Mouse (Mus musculus): ENCODE results near the gene Asb13.

Gene Asb13

DNA sequence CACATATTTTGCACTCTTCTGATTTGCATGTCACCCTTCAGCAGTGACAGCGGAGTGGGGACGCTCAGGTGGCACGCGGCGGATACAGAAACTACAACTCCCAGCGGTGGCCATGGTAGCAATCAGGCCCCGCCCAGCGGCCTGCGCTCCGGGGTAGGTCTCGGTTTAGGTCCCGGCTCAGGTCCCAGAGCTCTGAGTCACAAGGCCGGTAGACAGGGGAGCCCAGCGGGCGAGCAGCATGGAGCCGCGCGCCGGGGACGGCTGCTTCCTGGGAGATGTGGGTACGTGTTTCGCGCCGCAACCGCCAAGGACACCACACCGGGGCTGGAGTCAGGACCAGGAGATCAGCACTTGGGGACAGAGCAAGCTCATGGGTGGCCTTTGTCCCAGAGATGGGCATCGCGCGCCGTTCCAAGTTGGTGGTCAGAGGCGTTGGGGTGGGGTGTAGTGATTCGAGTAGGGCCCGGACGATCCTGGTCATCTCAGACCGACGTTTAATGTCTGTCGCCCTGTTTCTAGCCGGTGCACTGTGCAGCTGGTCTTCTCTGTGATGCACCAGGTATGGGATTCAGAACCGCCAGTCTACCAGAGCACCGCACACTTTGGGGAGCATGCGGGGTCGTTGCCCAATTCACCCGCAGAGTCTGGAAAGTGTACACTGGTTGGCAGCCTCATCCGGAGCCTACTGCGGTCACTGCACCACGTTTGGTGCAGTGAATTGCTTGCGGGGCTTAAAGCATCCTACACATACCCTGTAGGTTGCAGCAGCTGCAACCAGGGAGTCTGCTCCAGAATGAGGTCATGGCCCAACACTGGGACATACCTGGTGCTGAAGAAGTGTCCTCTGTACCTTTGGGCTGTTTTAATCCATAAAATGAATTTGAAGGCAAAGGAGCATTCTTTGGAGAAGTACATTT, at the start of gene Asb13:
Gene Asb13 (plus strand): TSS at position 138 of the 917 bp plus-strand sequence.
- H3K27me3 ChIP-seq (ENCODE audit: control insufficient read depth, insufficient read depth, low read length, poor library complexity, severe bottlenecking), result no peaks in the 10 kb centered on the region
- DNase-seq (ENCODE audit: low read depth, low spot score), result peak; percentile 91
- H3K36me3 ChIP-seq (ENCODE audit: control insufficient read depth, insufficient read depth, low read length, poor library complexity, severe bottlenecking), result no peaks in the 10 kb centered on the region

DNA sequence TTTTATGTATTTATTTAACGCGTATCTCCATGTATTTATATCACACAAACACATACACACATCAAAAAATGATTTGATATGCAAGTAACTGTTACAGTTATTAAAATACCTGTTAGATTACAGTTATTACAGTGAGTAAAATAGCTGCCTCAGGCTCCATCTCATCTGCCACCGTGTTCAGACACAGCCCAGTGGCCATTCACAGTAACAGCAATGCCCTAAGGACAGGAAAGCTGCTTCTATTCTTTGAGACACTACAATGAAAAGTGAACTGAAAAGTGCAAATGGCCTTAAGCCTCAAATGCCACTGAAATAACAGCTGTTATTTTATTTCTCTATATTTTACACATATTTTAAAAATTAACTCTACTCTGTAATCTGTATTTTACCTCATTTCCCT, 43.0 kb upstream of the Asb13 start:
- H3K27me3 ChIP-seq (ENCODE audit: control insufficient read depth, insufficient read depth, low read length, poor library complexity, severe bottlenecking), result no peaks in the 10 kb centered on the region
- peak; percentile 26 for DNase-seq (ENCODE audit: low read depth, low spot score)
- peaks cover 7% of the 10 kb centered on the region; the same call in 1 of the 2 replicates for H3K36me3 ChIP-seq (ENCODE audit: control insufficient read depth, insufficient read depth, low read length, poor library complexity, severe bottlenecking)

- Histone ChIP-seq H3K36me3 (ENCODE audit: control insufficient read depth, insufficient read depth, low read length, poor library complexity, severe bottlenecking) (peaks cover 13% of the 10 kb centered on the region; the same call in 1 of the 2 replicates), H3K27me3 (ENCODE audit: control insufficient read depth, insufficient read depth, low read length, poor library complexity, severe bottlenecking) (no peaks in the 10 kb centered on the region)
- DNase-seq (ENCODE audit: low read depth, low spot score), result no peak
These were observed 39.5 kb upstream of the Asb13 start for GRCm38 (mm10) chr13:3594311-3594710.

DNA sequence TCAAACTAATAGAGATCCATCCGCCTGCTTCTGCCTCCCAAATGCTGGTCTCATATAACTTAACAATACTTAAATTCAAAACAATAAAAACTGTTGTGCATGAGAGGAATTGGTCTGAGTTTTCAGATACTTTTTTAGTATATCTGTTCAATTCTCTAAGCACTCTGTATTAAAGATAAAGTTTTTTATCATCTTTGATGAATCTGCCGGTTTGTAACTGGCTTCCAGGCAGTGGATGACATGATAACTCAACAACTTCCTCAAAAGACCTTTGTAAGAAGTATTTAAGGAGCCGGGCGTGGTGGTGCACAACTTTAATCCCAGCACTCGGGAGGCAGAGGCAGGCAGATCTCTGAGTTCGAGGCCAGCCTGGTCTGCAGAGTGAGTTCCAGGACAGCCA, 37.6 kb upstream of the Asb13 start:
- DNase-seq (ENCODE audit: low read depth, low spot score), result no peak

GRCm38 (mm10) chr13:3609780-3610117, 24.1 kb upstream of the Asb13 start:
- DNase-seq (ENCODE audit: low read depth, low spot score), result no peak
- Histone ChIP-seq H3K27me3 (ENCODE audit: control insufficient read depth, insufficient read depth, low read length, poor library complexity, severe bottlenecking) (no peaks in the 10 kb centered on the region), H3K36me3 (ENCODE audit: control insufficient read depth, insufficient read depth, low read length, poor library complexity, severe bottlenecking) (no peaks in the 10 kb centered on the region)

More for the DNA sequence above, 37.6 kb upstream of the Asb13 start:
- peaks cover 15% of the 10 kb centered on the region for H3K36me3 ChIP-seq (ENCODE audit: control insufficient read depth, insufficient read depth, low read length, poor library complexity, severe bottlenecking)
- H3K27me3 ChIP-seq (ENCODE audit: control insufficient read depth, insufficient read depth, low read length, poor library complexity, severe bottlenecking), result no peaks in the 10 kb centered on the region

DNA sequence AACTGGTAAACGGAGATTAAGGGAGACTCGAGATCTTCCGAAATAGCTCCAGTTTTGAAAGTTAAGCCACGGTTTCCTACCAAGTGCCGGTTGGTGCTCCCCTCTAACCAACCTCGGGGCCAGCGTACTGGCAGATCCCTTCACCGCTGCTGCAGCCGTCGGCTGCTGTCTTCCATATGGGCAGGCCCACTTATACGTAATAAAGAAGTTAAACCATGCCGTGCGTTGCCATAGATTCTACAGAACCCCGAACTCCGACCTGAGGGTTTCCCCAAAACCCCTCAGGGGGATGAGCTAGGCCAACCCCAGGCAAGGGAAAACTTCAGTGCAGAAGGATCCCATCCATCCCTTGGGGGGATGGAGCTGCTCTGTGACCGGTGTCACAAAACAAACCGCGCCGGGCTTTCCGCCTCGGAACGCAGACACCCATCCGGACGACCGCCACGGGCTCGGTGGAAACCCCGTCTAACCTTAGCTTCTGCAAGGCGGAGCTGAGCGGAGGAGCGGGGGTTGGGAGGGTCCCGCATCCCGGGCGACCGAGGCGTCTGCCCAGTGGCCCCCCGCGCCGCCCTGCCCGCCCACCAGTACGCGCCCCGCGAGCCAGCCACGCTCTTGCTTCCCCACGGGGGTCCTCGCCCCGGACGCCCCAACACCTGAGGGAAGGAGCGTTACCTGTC, 23.6 kb upstream of the Asb13 start:
- Histone ChIP-seq H3K36me3 (ENCODE audit: control insufficient read depth, insufficient read depth, low read length, poor library complexity, severe bottlenecking) (no peaks in the 10 kb centered on the region), H3K27me3 (ENCODE audit: control insufficient read depth, insufficient read depth, low read length, poor library complexity, severe bottlenecking) (no peaks in the 10 kb centered on the region)
- DNase-seq (ENCODE audit: low read depth, low spot score), result peak; percentile 59

DNA sequence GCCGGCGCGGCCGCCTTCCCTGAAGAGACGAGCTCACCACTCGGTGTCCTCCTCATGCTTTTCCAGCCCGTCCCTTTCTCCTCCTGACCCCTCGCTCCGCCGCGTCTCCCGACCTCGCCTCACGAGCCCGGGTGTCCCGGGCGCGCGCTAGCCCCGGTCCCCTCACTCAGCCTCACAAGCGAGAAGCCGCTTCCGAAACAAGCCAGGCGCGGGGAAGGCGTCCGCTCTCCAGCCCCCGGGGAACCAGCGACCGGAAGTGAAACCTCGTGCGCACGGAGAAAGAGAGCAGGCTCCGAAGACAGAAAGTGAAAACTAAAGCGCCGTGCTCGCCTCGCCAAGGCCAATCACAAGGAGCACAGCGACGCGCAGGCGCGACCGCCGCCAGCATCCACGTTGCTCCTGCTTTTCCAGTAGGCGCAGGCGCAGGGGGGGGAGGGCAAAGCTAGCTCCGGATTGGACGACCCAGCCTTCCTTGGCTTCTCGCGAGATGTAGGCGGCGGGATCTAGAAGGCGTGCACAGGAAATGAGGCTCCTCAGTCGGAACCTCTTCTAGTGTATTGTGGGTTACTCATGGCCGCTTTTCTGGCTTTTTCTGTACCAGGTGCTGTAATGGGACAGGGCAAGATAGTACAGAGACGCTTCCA, 22.9 kb upstream of the Asb13 start, which contains the start of gene Fam208b:
Gene Fam208b (minus strand): TSS at position 314 of the 644 bp plus-strand sequence.
- Histone ChIP-seq H3K27me3 (ENCODE audit: control insufficient read depth, insufficient read depth, low read length, poor library complexity, severe bottlenecking) (no peaks in the 10 kb centered on the region), H3K36me3 (ENCODE audit: control insufficient read depth, insufficient read depth, low read length, poor library complexity, severe bottlenecking) (no peaks in the 10 kb centered on the region)
- peak; percentile 99 for DNase-seq (ENCODE audit: low read depth, low spot score)

DNA sequence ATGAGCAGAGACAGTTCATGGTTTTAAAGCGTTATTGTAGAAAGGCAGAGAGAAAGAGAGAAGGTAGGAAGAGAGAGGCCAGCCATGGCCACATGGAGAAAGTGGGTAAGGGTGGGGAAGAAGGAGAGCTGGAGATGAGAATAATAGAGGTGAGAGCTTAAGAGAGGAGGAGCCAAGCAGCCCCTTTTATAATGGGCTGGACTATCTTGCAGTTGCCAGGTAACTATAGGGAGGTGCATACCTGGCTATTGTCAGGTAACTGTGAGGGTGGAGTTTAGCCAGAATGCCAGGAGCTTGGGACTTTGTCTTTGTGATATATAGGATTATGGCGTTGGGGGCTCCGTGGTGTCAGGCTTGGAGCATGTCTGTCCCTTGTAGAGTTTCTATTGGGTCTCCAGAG, 6.7 kb upstream of the Asb13 start:
- no peaks in the 10 kb centered on the region for H3K36me3 ChIP-seq (ENCODE audit: control insufficient read depth, insufficient read depth, low read length, poor library complexity, severe bottlenecking)
- H3K27me3 ChIP-seq (ENCODE audit: control insufficient read depth, insufficient read depth, low read length, poor library complexity, severe bottlenecking), result no peaks in the 10 kb centered on the region; the same call in 1 of the 2 replicates
- no peak for DNase-seq (ENCODE audit: low read depth, low spot score)

- no peak for DNase-seq (ENCODE audit: low read depth, low spot score)
- H3K27me3 ChIP-seq (ENCODE audit: control insufficient read depth, insufficient read depth, low read length, poor library complexity, severe bottlenecking), result no peaks in the 10 kb centered on the region; the same call in 1 of the 2 replicates
- H3K36me3 ChIP-seq (ENCODE audit: control insufficient read depth, insufficient read depth, low read length, poor library complexity, severe bottlenecking), result no peaks in the 10 kb centered on the region
These were observed 5.7 kb upstream of the Asb13 start for GRCm38 (mm10) chr13:3628102-3628501.

DNA sequence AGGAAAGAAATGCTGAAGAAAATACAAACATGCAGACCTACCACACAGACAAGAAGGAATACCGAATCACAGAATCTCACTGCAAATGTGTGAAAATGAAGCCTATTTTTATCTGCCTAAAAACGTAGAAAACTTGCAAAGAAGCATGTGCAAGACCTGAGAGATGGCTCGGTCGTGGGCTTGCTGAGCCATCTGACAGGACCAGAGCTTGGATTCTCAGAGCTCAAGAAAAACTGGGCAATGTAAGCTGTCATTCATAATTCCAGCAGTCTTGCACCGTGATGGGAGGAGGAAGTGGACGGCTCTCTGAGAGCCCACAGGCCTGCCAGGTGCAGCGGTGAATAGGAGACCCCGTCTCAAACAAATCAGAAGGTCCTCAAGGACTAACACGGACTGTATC, 1.3 kb upstream of the Asb13 start:
- Histone ChIP-seq H3K27me3 (ENCODE audit: control insufficient read depth, insufficient read depth, low read length, poor library complexity, severe bottlenecking) (no peaks in the 10 kb centered on the region), H3K36me3 (ENCODE audit: control insufficient read depth, insufficient read depth, low read length, poor library complexity, severe bottlenecking) (no peaks in the 10 kb centered on the region)
- no peak for DNase-seq (ENCODE audit: low read depth, low spot score)

DNA sequence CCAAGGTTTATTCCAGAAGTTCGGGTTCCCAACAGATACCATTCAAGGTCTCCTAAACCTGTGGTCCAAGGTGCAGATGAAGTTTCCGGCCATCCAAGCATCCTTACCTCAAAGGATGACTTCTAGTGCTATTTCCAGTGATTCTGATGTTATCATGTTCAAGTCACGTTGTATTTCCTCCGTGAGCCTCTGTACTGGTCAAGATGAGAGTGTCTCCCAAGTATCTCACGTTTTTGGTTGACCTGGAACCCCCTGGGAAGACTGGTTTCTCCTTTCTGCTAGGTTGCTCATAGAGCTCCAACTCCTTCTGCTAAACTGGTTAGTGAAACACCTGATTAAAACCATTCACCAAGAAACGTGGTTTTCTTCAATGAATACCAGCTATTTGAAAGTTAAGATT, 701 bp upstream of the Asb13 start:
- no peaks in the 10 kb centered on the region for H3K36me3 ChIP-seq (ENCODE audit: control insufficient read depth, insufficient read depth, low read length, poor library complexity, severe bottlenecking)
- DNase-seq (ENCODE audit: low read depth, low spot score), result no peak

DNA sequence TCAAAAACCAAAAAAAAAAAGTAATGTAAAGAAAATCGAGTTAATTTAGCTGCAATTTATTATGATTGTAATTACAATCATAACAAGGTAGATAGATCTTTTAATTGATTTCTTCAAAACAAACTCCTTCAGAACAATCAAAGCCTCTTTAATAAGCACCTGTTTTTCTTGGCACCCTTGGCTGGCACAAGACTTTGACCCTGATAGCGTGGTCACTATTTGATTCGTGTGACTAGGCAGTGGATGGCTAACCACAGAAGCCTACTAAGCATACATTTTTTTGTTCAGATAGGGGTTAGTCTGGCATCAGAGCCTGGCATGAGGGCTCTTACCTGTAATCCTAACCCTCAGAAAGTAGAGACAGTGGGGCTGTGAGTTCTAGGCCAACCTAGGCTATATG, 1.2 kb downstream of the Asb13 start:
- DNase-seq (ENCODE audit: low read depth, low spot score), result no peak
- H3K27me3 ChIP-seq (ENCODE audit: control insufficient read depth, insufficient read depth, low read length, poor library complexity, severe bottlenecking), result no peaks in the 10 kb centered on the region
- H3K36me3 ChIP-seq (ENCODE audit: control insufficient read depth, insufficient read depth, low read length, poor library complexity, severe bottlenecking), result no peaks in the 10 kb centered on the region

More for the DNA sequence above, 701 bp upstream of the Asb13 start:
- no peaks in the 10 kb centered on the region for H3K27me3 ChIP-seq (ENCODE audit: control insufficient read depth, insufficient read depth, low read length, poor library complexity, severe bottlenecking)

DNA sequence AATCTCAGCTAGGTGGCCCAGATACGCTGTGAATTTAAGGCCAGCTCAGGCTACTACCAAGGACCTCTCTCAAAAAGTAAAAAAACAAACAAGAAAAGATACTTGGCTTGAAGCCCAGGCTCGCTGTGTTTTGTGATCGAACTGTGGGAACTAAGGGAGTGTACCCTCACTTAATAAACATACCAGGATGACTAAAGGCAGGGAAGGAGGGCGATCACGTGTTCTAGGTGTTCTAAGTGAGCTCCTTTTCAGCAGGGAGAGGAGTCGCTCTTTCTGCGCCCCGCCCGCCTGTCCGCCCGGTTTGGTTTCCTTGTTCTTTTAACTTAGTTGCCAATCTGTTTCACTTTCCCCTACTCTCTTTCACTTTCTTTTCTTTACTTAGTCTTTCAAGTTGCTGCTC, 3.0 kb downstream of the Asb13 start:
- no peaks in the 10 kb centered on the region for H3K27me3 ChIP-seq (ENCODE audit: control insufficient read depth, insufficient read depth, low read length, poor library complexity, severe bottlenecking)
- peak; percentile 72 for DNase-seq (ENCODE audit: low read depth, low spot score)
- H3K36me3 ChIP-seq (ENCODE audit: control insufficient read depth, insufficient read depth, low read length, poor library complexity, severe bottlenecking), result no peaks in the 10 kb centered on the region

DNA sequence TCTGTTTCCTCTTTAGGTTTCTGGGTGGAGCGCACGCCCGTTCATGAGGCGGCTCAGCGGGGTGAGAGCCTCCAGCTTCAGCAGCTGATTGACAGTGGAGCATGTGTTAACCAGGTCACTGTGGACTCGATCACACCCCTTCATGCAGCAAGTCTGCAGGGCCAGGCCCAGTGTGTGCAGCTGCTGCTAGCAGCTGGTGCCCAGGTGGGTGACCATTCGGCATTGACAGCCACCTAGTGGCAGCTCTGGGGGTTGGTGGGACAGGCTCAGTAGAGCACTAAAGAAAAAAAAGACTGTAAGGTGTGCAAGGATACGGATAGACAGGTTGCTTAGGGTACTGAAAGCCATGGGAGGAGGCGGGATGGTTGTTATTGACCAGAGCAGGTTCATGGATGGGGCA, 8.2 kb downstream of the Asb13 start:
- Histone ChIP-seq H3K27me3 (ENCODE audit: control insufficient read depth, insufficient read depth, low read length, poor library complexity, severe bottlenecking) (no peaks in the 10 kb centered on the region), H3K36me3 (ENCODE audit: control insufficient read depth, insufficient read depth, low read length, poor library complexity, severe bottlenecking) (no peaks in the 10 kb centered on the region; the same call in 1 of the 2 replicates)
- peak; percentile 69 for DNase-seq (ENCODE audit: low read depth, low spot score)

DNA sequence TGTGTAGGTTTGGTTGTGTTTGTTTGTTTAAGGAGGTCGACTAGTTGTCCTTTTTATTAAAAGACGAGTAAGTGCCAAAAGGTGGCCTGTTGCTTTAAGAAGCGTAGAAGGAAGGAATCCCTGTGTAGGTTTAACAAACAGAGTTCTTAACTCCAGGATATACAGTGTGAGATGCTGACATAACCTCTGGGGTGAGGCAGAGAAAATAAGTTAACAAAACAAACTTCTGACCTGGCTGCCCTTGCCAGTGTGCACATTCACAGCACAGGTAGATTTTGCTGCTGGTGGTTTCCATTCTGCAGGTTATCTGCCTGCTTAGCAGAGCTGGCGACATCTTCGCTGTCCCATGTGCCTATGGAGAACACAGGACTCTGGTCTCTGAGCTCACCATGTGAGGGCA, 8.7 kb downstream of the Asb13 start:
- H3K36me3 ChIP-seq (ENCODE audit: control insufficient read depth, insufficient read depth, low read length, poor library complexity, severe bottlenecking), result no peaks in the 10 kb centered on the region; the same call in 1 of the 2 replicates
- no peak for DNase-seq (ENCODE audit: low read depth, low spot score)
- no peaks in the 10 kb centered on the region for H3K27me3 ChIP-seq (ENCODE audit: control insufficient read depth, insufficient read depth, low read length, poor library complexity, severe bottlenecking)
